Mouse (Mus musculus) C2C12 (cell line): ENCODE data around the gene Slc17a3.

Experiments used
- CTCF ChIP-seq: IDR thresholded peaks from one replicate; pipeline ENCODE4 v1.5.1; 2011; ENCODE audit not compliant: control insufficient read depth, insufficient read depth, insufficient read length
- MAX ChIP-seq: IDR thresholded peaks from one replicate; pipeline ENCODE4 v1.6.1; 2011; ENCODE audit warnings: mild to moderate bottlenecking, control low read depth
- MYOD1 ChIP-seq: IDR thresholded peaks from one replicate; pipeline ENCODE4 v1.6.1; 2011; ENCODE audit warnings: low read depth; ENCODE audit not compliant: control insufficient read depth, insufficient read length

GRCm38 (mm10) chr13:23836630-23837029, 2.6 kb upstream of the Slc17a3 start:
- TF ChIP-seq MYOD1 (no peak), CTCF (no peak), MAX (no peak)
